Mouse (Mus musculus): ENCODE measurements around the gene Flnb.

GRCm38 (mm10) chr14:7881533-7881932 lies 63.8 kb downstream of the Flnb start:
- no peak for TF ChIP-seq MEF2A (IDR thresholded peaks at IDR 0.05; ENCODE audit: borderline replicate concordance, low read depth, low read length)
- TF ChIP-seq GABPA (IDR thresholded peaks at IDR 0.05; ENCODE audit: insufficient replicate concordance, low read depth, low read length): no peak
- TF ChIP-seq CTCF (conservative IDR thresholded peaks at IDR 0.05 in 1 of 2, IDR thresholded peaks at IDR 0.05 in 1 of 2; ENCODE audit: low read depth in 2 of 2, low read length in 2 of 2): no peak
- no peak for TF ChIP-seq TCF12 (IDR thresholded peaks at IDR 0.05; ENCODE audit: low read depth, low read length)
- no peak for TF ChIP-seq MAZ (IDR thresholded peaks at IDR 0.05; ENCODE audit: low read depth, low read length)
- TF ChIP-seq POLR2A (IDR thresholded peaks at IDR 0.05; ENCODE audit: low read depth, low read length): no peak
- no peak for TF ChIP-seq SMC3 (IDR thresholded peaks at IDR 0.05; ENCODE audit: low read depth, low read length)
- no peak for TF ChIP-seq E2F4 (IDR thresholded peaks at IDR 0.05; ENCODE audit: insufficient replicate concordance, low read depth, low read length)
- no peak for TF ChIP-seq POLR2AphosphoS2 (IDR thresholded peaks at IDR 0.05; ENCODE audit: low read depth, low read length)
- no peak for TF ChIP-seq ZC3H11A (IDR thresholded peaks at IDR 0.05; ENCODE audit: low read depth, low read length)
- TF ChIP-seq MAX (IDR thresholded peaks at IDR 0.05; ENCODE audit: low read length): no peak
- no peak for TF ChIP-seq RCOR1 (conservative IDR thresholded peaks at IDR 0.05; ENCODE audit: low read depth, low read length)
